Mouse (Mus musculus) cerebellum, adult 18-20 months (tissue): ENCODE data around the gene Tln2.

Source experiments
- DNase-seq, 2 experiments: peaks; one replicate each; pipeline ENCODE4 v3.0.0; 2021

The Tln2 gene

DNA sequence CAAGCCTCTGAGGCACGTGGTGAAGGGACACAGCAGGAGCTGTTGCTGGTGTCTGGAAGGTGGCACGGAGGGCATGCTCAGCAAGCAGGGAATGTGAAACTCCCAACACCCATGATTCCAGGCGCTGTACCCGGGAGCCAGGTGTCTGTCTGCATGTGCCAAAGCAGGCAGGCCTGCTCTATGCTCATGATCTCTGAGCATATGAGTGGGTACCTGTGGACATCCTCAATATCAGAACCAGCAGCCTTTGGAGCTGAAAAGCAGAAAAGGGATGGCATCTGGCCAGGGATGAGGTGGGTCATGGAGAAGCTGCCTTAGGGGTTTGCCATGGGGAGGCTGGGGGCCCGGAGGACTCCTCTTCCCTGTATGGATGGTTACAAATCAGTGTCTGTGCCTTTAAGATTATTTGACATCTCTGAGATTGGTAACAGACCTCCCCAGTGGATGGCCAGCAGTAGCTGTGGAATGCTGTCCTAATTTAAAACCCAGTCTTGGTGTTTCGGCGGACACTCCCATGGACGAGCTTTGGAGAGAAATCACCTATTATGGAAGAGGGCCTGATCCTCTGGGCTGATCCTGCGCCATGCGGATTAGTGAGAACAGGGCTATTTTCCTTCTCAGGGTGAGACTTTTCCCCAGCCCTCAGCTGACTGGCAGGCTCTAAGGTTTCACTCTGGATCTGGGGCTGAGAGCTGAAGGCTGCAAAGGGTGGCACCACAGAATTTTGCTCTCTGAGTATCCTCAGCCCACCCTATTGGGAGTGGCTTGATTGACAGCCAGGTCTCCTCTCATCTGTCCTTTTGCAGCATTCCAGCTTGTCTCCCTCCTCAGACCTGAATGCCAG, 367.8 kb downstream of the Tln2 start:
- no peak for DNase-seq

GRCm38 (mm10) chr9:67187686-67188085, 371.8 kb downstream of the Tln2 start:
- no peak for DNase-seq

DNA sequence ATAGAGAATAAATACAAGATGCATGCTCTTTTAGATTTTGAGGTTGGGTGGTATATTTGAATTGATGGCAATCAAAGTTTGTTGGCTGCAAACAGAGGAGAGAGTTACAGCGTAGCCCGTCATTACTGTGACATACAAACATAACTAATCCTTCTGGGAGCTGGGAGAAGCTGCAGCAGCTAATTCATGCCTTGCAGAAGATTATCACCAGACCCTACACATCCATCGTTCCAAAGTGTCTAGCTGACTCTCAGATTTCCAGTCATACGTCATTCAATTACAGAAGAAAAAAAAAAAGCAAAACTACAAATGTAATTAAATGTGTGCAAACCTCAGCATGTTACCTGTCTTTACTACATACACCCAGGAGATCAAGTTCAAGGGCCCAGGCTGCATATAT, 372.3 kb downstream of the Tln2 start:
- no peak for DNase-seq

- DNase-seq: no peak
These were observed 374.9 kb downstream of the Tln2 start for GRCm38 (mm10) chr9:67184556-67184955.

DNA sequence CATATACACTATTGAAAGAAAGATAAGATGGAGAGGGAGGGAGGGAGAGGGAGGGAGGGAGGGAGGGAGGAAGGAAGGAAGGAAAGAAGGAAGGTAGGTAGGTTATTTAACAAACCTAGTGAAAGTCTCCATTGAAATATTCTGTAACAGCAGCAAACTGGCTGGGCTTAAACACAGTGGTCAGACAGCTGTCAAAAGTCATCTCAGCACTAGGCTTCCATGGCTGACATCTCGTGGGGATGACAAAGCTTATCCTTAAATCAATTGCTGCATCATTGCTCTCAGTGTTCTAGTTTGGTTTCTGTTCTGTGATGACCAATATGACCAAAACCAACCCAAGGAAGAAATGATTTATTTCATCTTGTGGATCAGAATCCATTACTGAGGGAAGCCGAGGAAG, 376.0 kb downstream of the Tln2 start:
- DNase-seq: no peak

- DNase-seq: no peak
These were observed 377.5 kb downstream of the Tln2 start for GRCm38 (mm10) chr9:67182006-67182405.

DNA sequence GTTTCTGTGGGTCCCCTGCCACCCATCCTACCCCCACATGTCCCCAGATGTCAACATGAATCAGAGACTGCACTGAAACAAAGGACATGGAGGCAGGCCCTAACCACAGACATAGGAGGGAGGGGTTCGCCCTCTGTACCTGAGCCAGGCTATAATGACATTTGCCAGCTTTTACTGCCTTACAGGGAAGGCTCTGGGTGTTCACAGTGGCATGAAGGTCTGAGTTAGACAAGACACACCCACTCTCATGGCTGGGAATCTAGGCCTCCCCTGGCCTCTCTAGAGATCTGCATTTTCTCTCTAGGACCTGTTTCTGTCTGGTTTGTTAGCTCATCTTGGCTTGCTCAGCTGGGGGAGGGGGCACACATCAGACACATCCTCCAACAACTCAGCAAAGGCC, 380.8 kb downstream of the Tln2 start:
- no peak for DNase-seq

- DNase-seq: no peak
These were observed 381.3 kb downstream of the Tln2 start for GRCm38 (mm10) chr9:67178203-67178602.

- DNase-seq: no peak
These were observed 383.4 kb downstream of the Tln2 start for GRCm38 (mm10) chr9:67176073-67176472.

GRCm38 (mm10) chr9:67173816-67174215, 385.7 kb downstream of the Tln2 start:
- no peak for DNase-seq

- DNase-seq: no peak
These were observed 386.3 kb downstream of the Tln2 start for GRCm38 (mm10) chr9:67173154-67173553.

DNA sequence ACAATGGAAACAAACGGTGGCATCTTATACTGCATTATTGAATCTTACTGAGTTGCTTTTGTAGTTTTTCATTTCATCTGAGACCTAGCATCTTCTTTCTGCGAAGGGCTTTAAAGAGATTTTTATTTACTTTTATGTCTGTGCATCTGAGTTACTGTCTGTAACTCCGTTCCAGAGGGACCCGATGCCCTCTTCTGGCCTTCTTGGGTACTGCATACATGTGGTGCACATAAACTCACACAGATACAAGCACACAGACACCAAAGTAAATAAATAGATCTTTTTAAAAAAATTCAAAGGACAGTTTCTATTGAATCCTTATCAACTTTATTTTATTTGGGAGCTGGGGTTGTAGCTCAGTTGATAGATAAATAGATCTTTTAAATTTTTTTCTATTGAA, 388.1 kb downstream of the Tln2 start:
- no peak for DNase-seq

DNA sequence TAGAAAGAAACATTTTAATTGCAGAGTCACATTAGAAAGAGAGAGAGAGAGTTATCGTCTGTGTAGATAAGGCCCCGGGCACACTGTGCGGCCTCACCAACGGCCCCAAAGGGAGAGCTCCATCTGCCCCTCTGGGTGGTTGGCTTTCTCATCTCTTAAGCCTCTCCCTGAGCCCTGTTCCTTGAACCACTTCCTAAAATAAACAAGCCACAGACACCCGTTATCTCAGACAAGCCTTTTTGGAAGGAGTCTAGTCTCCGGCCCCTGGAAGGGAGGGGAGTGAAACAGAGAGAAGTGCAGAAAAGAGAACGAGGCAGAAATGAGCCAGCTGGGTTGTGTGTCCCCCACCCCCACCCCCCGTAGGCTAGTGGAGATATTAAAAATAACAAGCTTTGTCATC, 388.7 kb downstream of the Tln2 start:
- no peak for DNase-seq

GRCm38 (mm10) chr9:67170047-67170446, 389.5 kb downstream of the Tln2 start:
- DNase-seq: no peak
